Mouse (Mus musculus) heart, adult 2 months (tissue): ENCODE data around the gene Bpifa6.
A peak's percentile ranks its signal among the peaks of the same experiment; 100 is the strongest.

ENCODE experiments used
- CTCF ChIP-seq: fragments of 200-600 bp; IDR thresholded peaks from 2 replicates; pipeline ENCODE4 v1.8.1; 2022; ENCODE audit warnings: antibody characterized with exemption, mild to moderate bottlenecking, moderate library complexity
- EP300 ChIP-seq: fragments of 200-500 bp; IDR thresholded peaks from 2 replicates; pipeline ENCODE4 v1.6.1; 2011; ENCODE audit warnings: low read depth, low read length, control low read depth; ENCODE audit not compliant: insufficient read depth
- POLR2A ChIP-seq: fragments of 200-500 bp; IDR thresholded peaks from 2 replicates; pipeline ENCODE4 v1.6.1; 2011; ENCODE audit warnings: mild to moderate bottlenecking, low read depth, low read length, control low read depth; ENCODE audit not compliant: insufficient read depth

DNA sequence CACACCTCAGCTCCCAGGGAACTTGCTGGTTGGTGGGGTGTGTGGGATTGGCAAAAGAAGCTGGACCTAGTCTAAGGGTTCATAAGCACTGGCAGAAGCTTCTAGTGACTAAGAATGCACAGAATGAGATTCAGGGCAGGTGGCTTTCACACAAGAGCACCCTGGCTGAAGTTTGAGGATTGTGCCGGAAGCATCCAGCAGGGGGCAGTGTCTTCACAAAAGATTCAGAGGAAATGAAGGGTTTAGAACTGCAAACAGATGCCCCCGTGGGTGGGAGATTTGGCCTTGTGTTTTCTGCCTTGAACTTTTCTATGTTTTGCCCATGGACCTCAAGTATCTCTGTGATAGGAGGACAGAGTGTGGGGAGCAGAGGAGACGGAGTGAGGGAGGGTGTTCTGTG, 31.2 kb upstream of the Bpifa6 start:
- TF ChIP-seq POLR2A (no peak), CTCF (peak; percentile 81), EP300 (no peak)
